Mouse (Mus musculus): ENCODE results near the gene Nyap1.

- TF ChIP-seq CTCF (conservative IDR thresholded peaks at IDR 0.05; ENCODE audit: insufficient read depth, insufficient read length, low read depth, low read length) (no peak), POLR2A (IDR thresholded peaks at IDR 0.05; ENCODE audit: low read depth, low read length) (peak; percentile 98)
These were observed 44.9 kb upstream of the Nyap1 start for GRCm38 (mm10) chr5:137786109-137786942.

All from kidney, adult 2 months (tissue).